Mouse (Mus musculus) forebrain, embryonic 15.5 days (tissue): ENCODE results near the gene Rpp38. TPM values are rescaled to one million over a fixed set of nuclear protein-coding genes. Genes with fewer than 3 reads are reported as not detected.
A peak's percentile ranks its signal among the peaks of the same experiment; 100 is the strongest.

Experiments
- ATAC-seq: fragments of 200-750 bp; cut with Nextera tagmentation; replicated peaks from 2 replicates; pipeline ENCODE4 v1.8.0; 2017; ENCODE audit warnings: mild to moderate bottlenecking, moderate TSS enrichment, moderate library complexity
- H3K27ac ChIP-seq: fragments of 300-500 bp; sonication (generic); replicated peaks from 2 replicates; pipeline ENCODE4 v1.5.1; 2015; ENCODE audit warnings: mild to moderate bottlenecking, inconsistent platforms
- H3K27me3 ChIP-seq: fragments of 300-500 bp; sonication (generic); 2 replicates; pipeline ENCODE4 v1.6.1; 2015; ENCODE audit warnings: inconsistent platforms
- H3K36me3 ChIP-seq: fragments of 300-500 bp; sonication (generic); 2 replicates; pipeline ENCODE4 v1.6.1; 2015; ENCODE audit warnings: mild to moderate bottlenecking, inconsistent platforms
- H3K4me1 ChIP-seq: fragments of 300-500 bp; sonication (generic); 2 replicates; pipeline ENCODE4 v1.6.1; 2015; ENCODE audit warnings: inconsistent platforms
- H3K4me2 ChIP-seq: fragments of 300-500 bp; sonication (generic); replicated peaks from 2 replicates; pipeline ENCODE4 v1.6.1; 2015; ENCODE audit warnings: mild to moderate bottlenecking, inconsistent platforms
- H3K4me3 ChIP-seq: fragments of 300-500 bp; sonication (generic); 2 replicates; pipeline ENCODE4 v1.5.1; 2015; ENCODE audit warnings: mild to moderate bottlenecking, inconsistent platforms
- H3K9ac ChIP-seq: fragments of 300-500 bp; sonication (generic); replicated peaks from 2 replicates; pipeline ENCODE4 v1.6.1; 2015; ENCODE audit warnings: mild to moderate bottlenecking, inconsistent platforms
- H3K9me3 ChIP-seq: fragments of 300-500 bp; sonication (generic); 2 replicates; pipeline ENCODE4 v1.6.1; 2016; ENCODE audit warnings: inconsistent platforms
- WGBS: fragments of 180-500 bp; shearing (Covaris S2); methylation state at CpG from one replicate; pipeline ENCODE4 v1.1.7; 2015; ENCODE audit warnings: mixed read lengths; 5-methylcytosine and 5-hydroxymethylcytosine counted together
- polyA plus RNA-seq: library from polyadenylated mRNA; unstranded; fragments of >200 nt; fragmentation: Nextera tagmentation; extraction: Ambion mirVana; gene quantifications from 2 replicates; pipeline ENCODE4 v1.2.1, GENCODE M21; 2015

The Rpp38 gene
- 15.2 and 15.3 TPM in 2 replicates for polyA plus RNA-seq

- Histone ChIP-seq H3K4me3 (peak within 1 kb of the TSS; percentile 51), H3K4me1 (peaks cover 22% of the 10 kb centered on the region), H3K9ac (peak within 1 kb of the TSS; percentile 50), H3K4me2 (peak within 1 kb of the TSS; percentile 56), H3K9me3 (no peaks in the 10 kb centered on the region), H3K27me3 (0 out of 2 replicates have a peak, but pooled peaks cover 9% of the 10 kb centered on the region), H3K36me3 (peaks cover 17% of the 10 kb centered on the region), H3K27ac (peak within 1 kb of the TSS; percentile 82)
- peak; percentile 98 for ATAC-seq
- WGBS: under 1% methylated on average over 45 of the region's 45 CpGs
Measured at GRCm38 (mm10) chr2:3332484-3333242, at the start of gene Rpp38. TSS of gene Rpp38 (minus strand) at chr2:3332643.

- Histone ChIP-seq H3K27ac (no peak overlapping the region), H3K36me3 (no peaks in the 10 kb centered on the region), H3K4me3 (no peak overlapping the region), H3K27me3 (no peaks in the 10 kb centered on the region), H3K4me1 (no peaks in the 10 kb centered on the region; the same call in 1 of the 2 replicates), H3K9ac (no peak overlapping the region), H3K4me2 (no peak overlapping the region), H3K9me3 (no peaks in the 10 kb centered on the region)
- whole genome bisulfite sequencing: 22% methylated on average over 4 of the region's 4 CpGs
- ATAC-seq: no peak
Measured at GRCm38 (mm10) chr2:3365127-3365526, 32.7 kb upstream of the Rpp38 start.

- Histone ChIP-seq H3K36me3 (no peaks in the 10 kb centered on the region), H3K4me2 (no peak overlapping the region), H3K27ac (no peak overlapping the region), H3K9ac (no peak overlapping the region), H3K9me3 (no peaks in the 10 kb centered on the region), H3K27me3 (no peaks in the 10 kb centered on the region), H3K4me3 (no peak overlapping the region), H3K4me1 (no peaks in the 10 kb centered on the region; the same call in 1 of the 2 replicates)
- WGBS: 91% methylated on average over 3 of the region's 3 CpGs
- no peak for ATAC-seq
Measured at GRCm38 (mm10) chr2:3361067-3361466, 28.6 kb upstream of the Rpp38 start.

GRCm38 (mm10) chr2:3357887-3358286 is 25.4 kb upstream of the Rpp38 start:
- Histone ChIP-seq H3K36me3 (no peaks in the 10 kb centered on the region), H3K9ac (no peak overlapping the region), H3K27me3 (no peaks in the 10 kb centered on the region), H3K9me3 (no peaks in the 10 kb centered on the region), H3K4me2 (no peak overlapping the region), H3K4me3 (no peak overlapping the region), H3K4me1 (no peaks in the 10 kb centered on the region), H3K27ac (no peak overlapping the region)
- no peak for ATAC-seq
- 78% methylated on average over 3 of the region's 3 CpGs for WGBS

- no peak for ATAC-seq
- no peak overlapping the region for H3K4me2 ChIP-seq
- H3K4me1 ChIP-seq: no peaks in the 10 kb centered on the region
- H3K36me3 ChIP-seq: no peaks in the 10 kb centered on the region
- no peaks in the 10 kb centered on the region for H3K27me3 ChIP-seq
- no peak overlapping the region for H3K27ac ChIP-seq
- no peak overlapping the region for H3K9ac ChIP-seq
- WGBS: 78% methylated on average over 3 of the region's 3 CpGs
- no peak overlapping the region for H3K4me3 ChIP-seq
- no peaks in the 10 kb centered on the region for H3K9me3 ChIP-seq
Measured at GRCm38 (mm10) chr2:3356311-3356710, 23.9 kb upstream of the Rpp38 start.

GRCm38 (mm10) chr2:3355793-3356192 is 23.4 kb upstream of the Rpp38 start:
- H3K4me1 ChIP-seq: no peaks in the 10 kb centered on the region
- no peaks in the 10 kb centered on the region for H3K36me3 ChIP-seq
- 93% methylated on average over 8 of the region's 8 CpGs for WGBS
- H3K4me2 ChIP-seq: no peak overlapping the region
- no peaks in the 10 kb centered on the region for H3K9me3 ChIP-seq
- H3K9ac ChIP-seq: no peak overlapping the region
- no peak for ATAC-seq
- H3K27ac ChIP-seq: no peak overlapping the region
- H3K27me3 ChIP-seq: no peaks in the 10 kb centered on the region
- no peak overlapping the region for H3K4me3 ChIP-seq

- no peak overlapping the region for H3K9ac ChIP-seq
- H3K4me3 ChIP-seq: no peak overlapping the region
- H3K36me3 ChIP-seq: no peaks in the 10 kb centered on the region
- no peak overlapping the region for H3K27ac ChIP-seq
- ATAC-seq: no peak
- no peaks in the 10 kb centered on the region for H3K9me3 ChIP-seq
- no peaks in the 10 kb centered on the region for H3K27me3 ChIP-seq
- H3K4me2 ChIP-seq: no peak overlapping the region
- no peaks in the 10 kb centered on the region for H3K4me1 ChIP-seq
Measured at GRCm38 (mm10) chr2:3353160-3353559, 20.7 kb upstream of the Rpp38 start.

- Histone ChIP-seq H3K27ac (no peak overlapping the region), H3K4me2 (no peak overlapping the region), H3K4me1 (no peaks in the 10 kb centered on the region), H3K27me3 (no peaks in the 10 kb centered on the region), H3K9ac (no peak overlapping the region), H3K9me3 (no peaks in the 10 kb centered on the region), H3K4me3 (no peak overlapping the region), H3K36me3 (no peaks in the 10 kb centered on the region)
- WGBS: 19% methylated on average over 3 of the region's 3 CpGs
- ATAC-seq: no peak
Measured at GRCm38 (mm10) chr2:3348919-3349318, 16.5 kb upstream of the Rpp38 start.

- no peak for ATAC-seq
- 80% methylated on average over 4 of the region's 4 CpGs for WGBS
- H3K36me3 ChIP-seq: no peaks in the 10 kb centered on the region
Measured at GRCm38 (mm10) chr2:3348422-3348821, 16.0 kb upstream of the Rpp38 start.

GRCm38 (mm10) chr2:3335611-3336301 is 3.3 kb upstream of the Rpp38 start, which contains the start of gene Acbd7:
TSS of gene Acbd7 (plus strand) at chr2:3336168.
- Histone ChIP-seq H3K4me3 (peak within 1 kb of the TSS; percentile 26), H3K9me3 (no peaks in the 10 kb centered on the region), H3K36me3 (no peaks in the 10 kb centered on the region), H3K27me3 (0 out of 2 replicates have a peak, but pooled peaks cover 9% of the 10 kb centered on the region), H3K4me2 (peak within 1 kb of the TSS; percentile 46), H3K4me1 (peaks cover 22% of the 10 kb centered on the region), H3K9ac (peak within 1 kb of the TSS; percentile 28; the same call in 1 of the 2 replicates), H3K27ac (no peak within 1 kb of the TSS)
- 5% methylated on average over 20 of the region's 20 CpGs for WGBS
- no peak for ATAC-seq

More at GRCm38 (mm10) chr2:3348422-3348821, 16.0 kb upstream of the Rpp38 start:
- H3K4me2 ChIP-seq: no peak overlapping the region
- H3K4me3 ChIP-seq: no peak overlapping the region
- no peaks in the 10 kb centered on the region for H3K4me1 ChIP-seq
- no peak overlapping the region for H3K27ac ChIP-seq
- H3K9ac ChIP-seq: no peak overlapping the region
- H3K27me3 ChIP-seq: no peaks in the 10 kb centered on the region
- H3K9me3 ChIP-seq: no peaks in the 10 kb centered on the region

GRCm38 (mm10) chr2:3333761-3334160 is 1.3 kb upstream of the Rpp38 start:
- 91% methylated on average over 12 of the region's 12 CpGs for WGBS

GRCm38 (mm10) chr2:3332056-3332455 is 387 bp downstream of the Rpp38 start:
- H3K27ac ChIP-seq: peak overlapping the region; percentile 71
- ATAC-seq: no peak; the same call in 1 of the 2 replicates
- no peaks in the 10 kb centered on the region for H3K9me3 ChIP-seq
- H3K27me3 ChIP-seq: 0 out of 2 replicates have a peak, but pooled peaks cover 9% of the 10 kb centered on the region
- H3K9ac ChIP-seq: peak overlapping the region; percentile 50
- peaks cover 22% of the 10 kb centered on the region for H3K4me1 ChIP-seq
- peak overlapping the region; percentile 56 for H3K4me2 ChIP-seq
- H3K36me3 ChIP-seq: peaks cover 20% of the 10 kb centered on the region
- 2% methylated on average over 21 of the region's 21 CpGs for WGBS
- peak overlapping the region; percentile 51 for H3K4me3 ChIP-seq

More at GRCm38 (mm10) chr2:3333761-3334160, 1.3 kb upstream of the Rpp38 start:
- Histone ChIP-seq H3K4me3 (no peak overlapping the region), H3K9ac (no peak overlapping the region), H3K9me3 (no peaks in the 10 kb centered on the region), H3K27me3 (0 out of 2 replicates have a peak, but pooled peaks cover 9% of the 10 kb centered on the region), H3K36me3 (peaks cover 7% of the 10 kb centered on the region; the same call in 1 of the 2 replicates), H3K4me1 (peaks cover 22% of the 10 kb centered on the region), H3K27ac (no peak overlapping the region), H3K4me2 (no peak overlapping the region)
- no peak for ATAC-seq
